Mouse (Mus musculus): ENCODE data around the gene Gm6040.

Gm6040 gene

DNA sequence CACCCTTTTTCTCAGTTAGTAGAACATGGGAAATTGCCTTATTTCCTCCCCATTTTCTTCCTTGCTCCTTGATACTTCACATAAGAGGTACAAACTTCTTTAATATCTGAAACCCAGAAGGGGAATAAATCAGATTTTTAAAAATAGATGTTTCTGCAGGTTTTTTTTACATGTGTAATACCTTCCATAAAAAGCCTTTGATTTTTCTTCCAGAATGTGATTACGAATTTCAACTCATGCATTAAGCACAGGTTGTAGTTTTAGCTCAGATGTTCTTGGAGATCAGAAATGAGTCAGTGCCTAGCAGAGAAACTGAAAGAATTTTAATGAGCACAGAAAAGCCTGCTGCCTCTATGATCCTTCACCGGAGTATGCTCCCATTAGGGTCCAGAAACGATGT is at the start of gene Gm6040:
Gene Gm6040, minus strand, starts transcription at position 101 of the 400 bp plus-strand sequence.
- no peak for TF ChIP-seq GATA4 (IDR thresholded peaks at IDR 0.05; ENCODE audit: insufficient replicate concordance, low read length)

DNA sequence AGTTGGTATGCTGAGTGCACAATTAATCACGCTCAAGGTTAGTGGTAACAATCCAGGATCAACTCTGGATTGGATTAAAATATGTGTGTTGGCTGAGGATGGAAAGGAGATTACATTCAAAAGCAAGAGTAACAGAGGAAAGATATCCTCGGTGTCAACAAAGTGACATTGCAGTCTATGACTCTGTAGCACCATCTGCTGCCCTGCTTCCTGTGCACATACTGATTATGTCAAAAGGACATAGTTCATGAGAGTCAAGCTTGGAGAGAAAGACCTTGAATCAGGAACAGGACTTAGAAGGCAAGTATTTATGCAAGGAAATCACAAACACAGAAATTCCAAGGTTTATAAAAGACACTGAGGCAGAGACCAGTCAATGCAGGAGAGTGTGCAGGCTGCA is 42.7 kb upstream of the Gm6040 start:
- TF ChIP-seq GATA4 (IDR thresholded peaks at IDR 0.05; ENCODE audit: insufficient replicate concordance, low read length), result no peak

- TF ChIP-seq GATA4 (IDR thresholded peaks at IDR 0.05; ENCODE audit: insufficient replicate concordance, low read length), result no peak
These were observed 22.7 kb upstream of the Gm6040 start, which contains the start of gene AY761185 for GRCm38 (mm10) chr8:20944610-20945009. AY761185 (minus strand) TSS chr8:20944710.

- TF ChIP-seq GATA4 (IDR thresholded peaks at IDR 0.05; ENCODE audit: insufficient replicate concordance, low read length), result no peak
These were observed 9.6 kb downstream of the Gm6040 start for GRCm38 (mm10) chr8:20912288-20912687.

DNA sequence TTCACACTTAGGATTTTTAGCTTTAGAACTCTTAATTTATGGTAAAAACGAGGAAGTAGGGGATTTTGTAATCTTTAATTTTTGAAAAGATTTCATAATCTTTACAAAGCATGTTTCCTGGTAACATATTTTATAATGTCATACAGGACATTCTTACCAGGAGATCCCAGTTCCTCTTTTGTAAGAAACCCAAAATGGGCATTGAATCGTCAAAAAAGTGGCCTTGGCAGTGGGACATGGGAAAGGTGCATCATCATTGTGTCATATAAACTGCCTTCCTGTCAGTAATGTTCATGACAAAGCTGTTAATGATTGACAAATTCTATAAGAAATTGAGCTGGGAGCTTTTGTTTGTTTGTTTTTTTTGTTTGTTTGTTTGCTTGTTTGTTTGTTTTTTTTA is 13.6 kb downstream of the Gm6040 start:
- no peak for TF ChIP-seq GATA4 (IDR thresholded peaks at IDR 0.05; ENCODE audit: insufficient replicate concordance, low read length)

DNA sequence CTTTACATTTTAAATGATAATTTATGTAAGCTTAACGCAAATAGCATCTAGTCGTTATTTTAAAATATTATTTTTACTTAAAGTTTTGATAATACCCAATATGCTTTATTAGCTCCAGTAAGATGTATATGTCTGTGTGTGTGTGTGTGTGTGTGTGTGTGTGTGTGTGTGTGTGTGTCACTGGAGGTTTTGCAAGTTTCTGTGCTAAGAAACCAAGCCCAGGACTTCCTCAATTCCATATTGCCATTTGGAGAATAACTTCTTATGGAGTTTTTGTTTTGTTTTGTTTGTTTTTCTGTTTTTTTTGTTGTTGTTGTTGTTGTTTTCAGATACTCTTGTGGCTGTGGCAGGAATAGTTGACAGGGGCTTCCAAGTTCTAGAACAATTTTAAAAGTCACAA is 14.8 kb downstream of the Gm6040 start:
- no peak for TF ChIP-seq GATA4 (IDR thresholded peaks at IDR 0.05; ENCODE audit: insufficient replicate concordance, low read length)

DNA sequence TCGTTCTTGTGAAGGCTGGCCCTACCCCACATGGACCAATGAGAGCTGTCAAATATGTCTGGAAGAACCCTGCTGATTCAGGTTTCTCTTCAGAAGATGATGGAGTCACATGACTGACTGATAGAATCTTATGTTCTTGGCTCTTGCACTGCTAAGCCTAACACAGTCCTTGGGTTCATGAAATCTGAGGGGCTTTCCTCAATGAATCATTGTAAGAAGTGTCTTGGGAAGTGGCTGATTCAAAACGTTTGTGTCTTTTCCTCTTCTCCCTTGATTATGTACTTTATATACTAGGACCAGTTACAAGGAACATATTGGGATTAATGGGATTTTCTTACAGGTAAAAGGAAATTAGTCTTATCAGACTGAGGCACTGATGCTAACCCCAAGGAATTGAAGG is 19.3 kb downstream of the Gm6040 start, which contains the start of gene Gm15056:
Gene Gm15056, minus strand, starts transcription at position 101 of the 400 bp plus-strand sequence.
- no peak for TF ChIP-seq GATA4 (IDR thresholded peaks at IDR 0.05; ENCODE audit: insufficient replicate concordance, low read length)

GRCm38 (mm10) chr8:20892369-20892768 is 29.5 kb downstream of the Gm6040 start, which contains the start of gene Defb33:
Defb33 (plus strand) TSS chr8:20892669.
- no peak for TF ChIP-seq GATA4 (IDR thresholded peaks at IDR 0.05; ENCODE audit: insufficient replicate concordance, low read length)

GRCm38 (mm10) chr8:20874608-20875007 is 47.3 kb downstream of the Gm6040 start:
- TF ChIP-seq GATA4 (IDR thresholded peaks at IDR 0.05; ENCODE audit: insufficient replicate concordance, low read length), result no peak
